Mouse (Mus musculus): ENCODE measurements around the gene Nav2. TPM values are rescaled to one million over a fixed set of nuclear protein-coding genes. Genes with fewer than 3 reads are reported as not detected.

Gene Nav2
- total RNA-seq, 2 experiments from 2014 or later: 71.1 to 81.0 TPM

DNA sequence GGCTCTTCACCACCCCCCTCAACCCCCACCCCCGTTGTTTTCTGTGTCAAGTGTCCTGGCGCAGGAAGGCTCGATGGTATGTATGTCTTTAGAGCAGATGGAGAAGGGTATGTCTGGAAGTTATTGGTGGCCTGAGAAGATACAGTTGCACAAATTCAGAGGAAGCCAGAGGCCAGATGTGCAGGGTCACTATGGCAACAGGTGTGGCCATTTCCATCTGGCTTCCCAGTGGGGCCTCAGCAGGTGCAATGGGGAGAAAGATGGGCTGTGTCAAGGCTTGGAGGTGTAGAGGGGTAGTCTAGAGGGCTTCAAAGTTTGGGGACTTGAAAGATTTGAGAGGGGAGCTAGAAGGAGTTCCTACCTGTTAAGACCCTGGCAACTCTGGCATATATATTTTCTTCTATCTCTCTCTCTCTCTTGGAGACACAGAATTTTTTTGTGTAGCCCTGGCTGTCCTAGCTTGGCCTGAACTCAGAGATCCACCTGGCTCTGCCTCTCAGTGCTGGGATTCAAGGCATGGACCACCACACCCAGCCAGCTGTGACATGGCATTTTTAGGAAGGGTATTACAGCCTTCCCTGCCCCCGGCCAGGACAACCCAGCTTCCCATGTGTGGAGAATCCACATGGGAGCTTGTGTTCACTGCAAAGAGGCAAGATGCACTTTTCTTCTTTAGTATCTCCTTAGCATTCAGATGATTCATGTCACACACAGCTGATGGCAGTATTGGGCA, 435.4 kb downstream of the Nav2 start:
- DNase-seq (ENCODE audit: low spot score in 2 of 2): no peak

DNA sequence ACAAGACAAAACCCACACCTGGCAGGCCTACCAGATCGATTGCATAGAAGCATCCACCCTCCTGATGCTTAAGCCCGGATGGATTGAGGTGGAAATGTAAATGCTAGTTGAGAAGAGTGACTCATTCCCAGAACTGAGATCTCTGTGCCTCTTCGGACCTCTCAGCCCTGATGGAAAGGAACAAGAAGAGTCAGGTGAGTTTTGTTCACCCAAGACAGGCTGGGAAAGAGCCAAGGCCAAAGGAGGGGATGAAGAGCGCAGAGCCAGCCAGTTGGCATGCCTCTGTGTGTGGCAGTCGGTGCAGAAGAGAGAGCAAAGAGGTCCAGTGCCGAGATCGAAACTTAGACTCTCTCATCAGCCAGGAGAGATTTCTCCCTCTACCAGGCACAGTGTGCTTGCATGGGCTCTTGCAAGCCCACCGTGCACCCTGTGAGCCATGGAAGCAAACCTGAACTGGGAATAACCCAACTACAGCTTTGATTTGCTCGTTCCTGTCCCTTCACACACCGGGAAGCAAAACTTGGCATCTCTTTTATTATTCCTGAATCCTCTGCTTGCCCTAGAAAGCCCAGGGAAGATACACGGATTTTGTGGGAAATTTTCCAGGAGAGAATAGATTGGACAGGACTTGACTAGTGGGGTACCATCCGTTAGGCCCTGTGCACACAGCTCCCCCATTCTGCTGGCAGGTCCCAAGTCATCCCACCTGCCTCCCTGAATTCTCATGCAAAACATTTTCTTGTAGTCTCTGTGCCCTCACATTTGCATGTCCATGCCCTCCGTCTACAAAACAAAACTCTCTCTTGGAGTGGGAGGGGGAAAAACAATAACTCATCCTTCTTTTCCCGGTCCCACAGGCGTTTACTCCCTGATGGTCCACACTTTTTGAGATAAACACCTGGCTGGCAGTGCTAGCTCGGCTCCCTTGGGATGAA, 439.1 kb downstream of the Nav2 start:
- no peak for DNase-seq (ENCODE audit: low spot score in 2 of 2)

DNA sequence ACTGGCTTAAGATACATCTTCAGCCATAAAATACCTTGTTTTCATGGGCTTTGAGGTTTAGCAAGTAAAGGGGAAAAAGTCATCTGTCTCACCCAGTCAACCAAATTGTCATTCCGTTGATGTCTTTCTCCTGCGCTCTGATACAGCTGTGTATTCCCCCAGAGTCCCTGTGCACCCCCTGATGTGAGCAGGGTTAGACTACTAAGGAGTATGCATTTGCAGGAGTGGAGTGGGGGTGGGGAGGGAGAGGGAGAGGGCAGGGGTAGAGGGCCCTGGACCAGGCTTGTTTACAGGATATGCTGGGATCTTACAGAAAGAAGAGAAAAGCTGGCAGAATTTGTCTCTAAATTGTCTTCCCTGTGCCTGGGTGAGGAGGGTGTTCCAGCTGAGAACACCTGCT, 440.1 kb downstream of the Nav2 start:
- no peak for DNase-seq (ENCODE audit: low spot score in 2 of 2)

DNA sequence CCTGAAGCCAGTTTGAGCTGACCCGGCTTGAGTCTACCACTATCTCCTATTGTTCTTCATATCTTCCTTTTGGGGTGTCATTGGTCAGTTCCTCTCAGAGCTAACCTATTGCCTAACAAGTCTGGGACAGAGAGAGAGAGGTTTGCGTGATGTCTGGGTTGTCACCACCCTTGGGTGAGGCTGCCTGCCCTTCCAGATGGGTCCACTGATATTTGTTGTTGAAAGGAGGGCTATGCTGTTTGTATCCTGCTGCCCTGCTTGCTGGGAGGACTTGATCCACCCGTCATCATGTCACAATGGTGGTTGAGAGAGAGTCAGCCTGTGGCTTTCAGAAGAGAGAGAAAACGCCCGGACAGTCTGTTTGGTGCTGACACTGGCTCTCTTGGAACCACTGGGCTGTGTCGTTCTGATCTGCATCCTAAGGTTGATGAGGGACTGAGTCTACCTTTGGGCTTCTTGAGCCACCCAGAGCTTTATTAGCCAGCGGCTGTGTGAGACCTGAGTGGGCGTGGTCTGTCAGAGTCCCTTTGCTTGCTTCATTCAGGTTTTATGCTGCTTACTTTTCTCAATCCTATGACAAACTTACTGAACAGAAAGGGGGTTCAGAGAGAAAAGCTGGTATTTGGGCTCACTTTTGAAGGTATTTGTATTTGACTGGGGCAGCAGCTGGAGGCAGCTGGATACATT, 441.9 kb downstream of the Nav2 start:
- DNase-seq (ENCODE audit: low spot score in 2 of 2): no peak

DNA sequence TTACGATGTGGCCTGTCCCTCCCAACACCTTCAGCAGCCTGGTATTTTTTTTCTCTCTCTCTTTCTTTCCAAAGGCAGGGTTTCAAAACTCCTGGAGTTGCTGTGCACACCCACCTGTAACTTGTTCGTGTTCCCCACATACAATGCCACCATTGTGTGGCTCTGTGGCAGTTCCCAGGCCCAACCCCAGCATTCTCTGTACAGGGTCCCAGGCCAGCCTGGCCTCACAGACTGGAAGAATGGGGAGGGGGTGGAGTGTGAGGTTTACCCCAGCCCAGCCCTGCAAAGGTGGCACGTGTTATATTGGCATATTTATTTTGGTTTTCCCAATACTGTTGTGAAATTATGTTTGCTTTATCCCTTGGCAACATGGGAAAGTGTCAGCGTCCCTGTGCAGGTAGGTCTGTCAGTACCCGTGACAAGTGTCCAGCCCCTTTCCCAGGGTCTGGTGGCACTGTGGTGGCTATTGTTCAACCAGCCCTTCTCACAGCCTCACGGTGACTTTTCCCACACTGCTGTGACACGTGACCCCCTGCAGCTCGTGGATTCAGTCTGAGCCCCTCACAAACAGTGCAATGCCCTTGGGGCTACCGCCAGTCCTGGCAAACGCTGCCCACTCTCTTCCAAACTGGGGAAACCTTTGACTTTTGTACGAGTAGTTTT, 443.2 kb downstream of the Nav2 start:
- no peak for DNase-seq (ENCODE audit: low spot score in 2 of 2)

DNA sequence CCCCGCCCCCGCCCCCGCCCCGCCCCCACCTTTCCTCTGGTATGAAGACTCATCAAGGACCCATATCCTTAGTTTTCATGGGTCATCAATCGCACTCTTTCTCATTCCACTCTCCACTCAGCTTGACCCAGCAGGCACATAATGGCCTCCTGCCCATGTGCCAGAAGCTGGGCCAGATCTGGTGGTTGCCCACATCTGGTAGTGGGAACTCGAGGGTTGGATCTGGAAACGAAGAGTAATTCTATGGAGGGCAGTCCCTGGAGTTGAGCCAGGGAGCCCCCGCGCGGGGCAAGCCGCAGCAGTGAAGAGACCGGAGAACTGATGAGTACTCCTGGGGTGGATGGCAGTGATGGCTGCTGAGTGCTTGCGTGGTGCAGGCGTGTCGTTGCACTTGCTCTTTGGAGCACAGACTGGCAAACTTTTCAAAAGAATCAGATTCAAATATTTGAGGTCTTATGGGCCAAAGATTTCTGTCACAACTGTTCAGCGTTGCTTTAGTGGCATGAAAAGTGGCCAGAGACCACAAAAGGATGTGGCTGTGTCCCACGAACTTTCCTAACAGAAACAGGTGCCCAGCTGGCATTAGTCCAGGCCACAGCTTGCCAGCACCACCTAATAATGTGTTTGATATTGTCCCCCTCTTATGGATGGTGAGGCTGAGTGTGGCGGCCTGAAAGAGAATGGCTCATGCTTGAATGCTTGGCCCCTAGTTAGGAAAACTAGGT, 449.1 kb downstream of the Nav2 start:
- DNase-seq (ENCODE audit: low spot score in 2 of 2): no peak

DNA sequence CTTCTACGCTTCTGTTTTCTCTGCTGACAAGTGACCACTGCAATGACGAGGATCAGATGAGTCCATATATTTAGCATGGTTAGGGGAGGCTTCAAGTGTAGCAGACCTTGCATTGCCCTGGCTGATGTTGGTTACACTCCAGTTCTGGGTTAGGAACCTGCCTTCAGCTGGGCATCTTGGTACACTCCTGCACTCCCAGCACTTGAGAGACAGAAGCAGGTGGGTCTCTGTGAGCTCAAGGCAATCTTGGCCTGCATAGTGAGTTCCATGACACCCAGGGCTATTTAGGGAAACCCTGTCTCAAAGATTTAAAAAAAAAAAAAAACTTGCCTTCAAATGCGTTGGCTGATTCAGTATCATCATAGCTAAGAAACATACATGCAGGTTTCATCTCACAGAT, 450.6 kb downstream of the Nav2 start:
- DNase-seq (ENCODE audit: low spot score in 2 of 2): no peak

DNA sequence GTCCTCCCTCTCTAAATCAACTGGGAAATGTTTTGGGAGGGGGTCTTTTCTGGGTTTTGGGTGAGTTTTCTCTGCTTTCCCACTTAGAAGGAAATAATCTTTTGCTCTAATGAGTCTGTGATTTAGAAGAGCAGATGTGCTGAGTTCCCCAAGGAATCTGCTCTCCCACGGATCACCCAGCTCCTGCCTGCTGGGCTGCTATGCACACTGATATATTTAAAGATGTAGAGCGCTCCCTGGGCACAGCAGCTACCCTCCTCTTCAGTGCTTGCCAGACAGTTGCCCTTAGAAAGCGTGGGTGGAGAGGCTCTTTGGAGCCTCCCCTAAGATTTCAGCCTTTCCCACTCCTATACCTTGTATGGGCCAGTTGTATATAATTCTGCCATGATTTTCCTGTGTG, 452.1 kb downstream of the Nav2 start:
- peak in 1 of 2 experiments; percentile 44 for DNase-seq (ENCODE audit: low spot score in 2 of 2)

DNA sequence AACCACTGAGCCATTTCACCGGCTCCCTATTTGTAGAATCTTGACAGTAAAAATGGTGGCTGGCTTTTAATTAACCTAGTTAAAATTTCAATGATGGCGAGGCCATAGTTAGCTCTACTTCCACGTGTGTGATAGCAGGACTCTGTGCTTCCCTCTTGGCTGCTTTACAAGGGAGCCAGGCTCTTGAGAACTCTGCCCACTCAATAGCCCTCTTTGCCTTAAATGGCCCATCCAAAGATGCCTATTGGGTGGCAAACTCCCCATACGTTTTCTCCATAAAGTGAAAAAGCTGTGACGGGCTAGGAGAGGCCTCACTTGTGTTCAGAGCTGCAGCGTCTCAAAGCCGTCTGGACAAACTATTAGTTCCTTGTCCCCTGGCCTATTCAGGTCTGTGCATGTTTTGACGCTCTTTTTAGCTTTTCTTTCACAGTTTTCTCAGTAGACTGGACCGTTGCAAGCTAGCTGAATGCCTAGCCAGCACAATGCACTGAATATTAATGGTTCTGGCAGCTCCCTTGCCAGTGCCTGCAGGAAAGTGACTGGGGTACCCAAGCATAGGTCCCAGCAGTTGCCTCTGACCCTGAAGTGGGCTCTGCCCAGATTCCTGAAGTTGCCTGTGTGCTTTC, 453.1 kb downstream of the Nav2 start:
- DNase-seq (ENCODE audit: low spot score in 2 of 2): no peak

DNA sequence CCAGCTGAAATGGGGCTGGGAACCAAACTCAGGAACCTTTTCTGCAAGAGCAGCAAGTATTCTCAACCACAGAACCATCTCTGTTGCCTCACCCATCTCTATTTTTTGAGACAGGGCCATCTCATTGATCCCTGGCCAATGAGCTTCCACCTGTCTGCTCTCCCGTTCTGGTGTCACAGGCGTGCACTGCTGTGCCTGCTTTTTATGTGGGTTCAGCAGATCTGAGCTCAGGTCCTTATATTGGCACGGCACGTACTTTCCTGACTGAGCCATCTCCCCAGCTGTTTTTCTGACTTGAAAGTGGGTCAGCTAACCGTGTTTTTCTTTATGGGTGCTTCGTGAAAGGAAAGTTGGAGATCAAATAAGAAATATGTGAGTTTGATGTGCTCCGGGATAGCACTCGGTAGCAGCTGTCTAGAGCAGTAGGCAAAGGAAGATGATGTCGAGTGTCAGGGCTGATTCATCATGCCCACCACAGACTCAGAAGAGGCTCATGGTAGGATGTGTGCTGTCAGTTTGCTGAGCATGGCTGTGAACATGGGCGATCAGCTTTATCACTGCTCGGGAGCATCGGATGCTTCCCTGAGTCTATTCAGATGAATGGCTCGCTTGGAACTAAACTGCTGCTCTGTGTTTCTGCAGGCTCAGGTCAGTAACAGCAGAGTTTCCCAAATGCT, 456.1 kb downstream of the Nav2 start:
- no peak for DNase-seq (ENCODE audit: low spot score in 2 of 2)

DNA sequence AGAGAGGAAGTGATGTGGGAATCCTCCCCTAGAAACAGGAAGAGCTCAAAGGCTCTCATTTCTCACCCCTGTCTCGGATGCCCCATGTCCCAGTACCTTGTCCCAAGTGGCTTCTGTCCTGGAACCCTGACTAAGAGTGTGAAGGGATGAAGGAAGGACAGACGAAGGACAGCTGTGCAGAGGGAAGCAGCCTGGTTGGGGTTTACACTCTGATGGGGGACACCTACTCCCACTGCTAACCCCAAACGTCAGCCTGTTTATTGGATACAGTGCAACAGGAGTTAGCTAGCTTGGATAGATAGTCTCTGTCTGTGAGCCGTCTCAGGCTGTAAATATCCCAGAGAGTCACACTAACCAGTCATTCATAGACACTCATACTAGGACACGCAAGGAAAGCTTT, 460.1 kb downstream of the Nav2 start:
- DNase-seq (ENCODE audit: low spot score in 2 of 2): no peak

DNA sequence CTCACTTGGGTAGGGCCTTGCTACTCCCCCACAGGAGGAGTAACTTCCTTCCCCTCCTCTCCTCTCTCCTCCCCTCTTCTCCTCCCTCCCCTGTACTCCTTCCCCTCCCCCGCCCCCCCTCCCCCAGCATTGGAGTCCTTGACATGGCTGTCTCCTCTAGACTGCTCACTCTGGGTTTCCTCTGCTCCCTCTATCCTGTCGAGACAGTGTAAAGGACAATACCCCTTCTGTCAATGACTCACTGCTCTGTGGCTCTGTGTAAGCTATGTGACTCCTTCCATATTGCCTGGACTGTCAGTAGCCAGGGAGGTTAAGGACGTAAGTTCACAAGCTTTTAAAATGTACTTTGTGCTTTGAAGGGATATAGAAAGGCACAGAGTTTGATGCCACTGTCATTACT, 460.5 kb downstream of the Nav2 start:
- DNase-seq (ENCODE audit: low spot score in 2 of 2): no peak

DNA sequence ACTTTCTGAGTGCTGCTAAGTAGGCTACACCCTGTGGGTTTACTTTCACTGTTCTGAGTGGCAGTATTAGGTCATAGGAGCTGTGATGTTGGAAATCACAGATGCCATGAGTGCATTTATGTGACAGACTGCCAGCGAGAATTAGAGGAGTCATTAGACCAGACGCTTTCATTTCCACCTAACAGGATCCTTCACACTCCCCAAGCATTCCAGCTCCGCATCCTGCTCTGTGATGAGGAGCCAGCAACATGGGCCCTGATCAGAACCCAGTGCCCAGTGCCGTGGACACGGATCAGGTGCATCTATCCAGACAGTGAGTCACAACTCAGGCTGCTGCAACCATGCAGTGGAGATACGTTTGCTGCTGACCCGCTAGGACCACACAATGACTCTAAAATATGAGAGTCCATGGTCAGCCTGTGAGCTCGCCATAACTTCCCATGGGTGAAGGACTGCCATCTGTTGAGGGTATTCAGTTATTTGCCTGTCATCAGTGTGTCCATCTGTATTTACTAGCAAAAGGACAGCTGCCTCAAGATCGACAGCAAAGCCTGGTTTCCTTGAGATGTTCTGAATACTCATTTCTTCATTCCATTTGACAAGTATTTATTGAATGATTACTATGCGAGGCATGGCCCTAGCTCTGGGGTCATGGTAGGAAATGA, 461.4 kb downstream of the Nav2 start:
- DNase-seq (ENCODE audit: low spot score in 2 of 2): no peak

DNA sequence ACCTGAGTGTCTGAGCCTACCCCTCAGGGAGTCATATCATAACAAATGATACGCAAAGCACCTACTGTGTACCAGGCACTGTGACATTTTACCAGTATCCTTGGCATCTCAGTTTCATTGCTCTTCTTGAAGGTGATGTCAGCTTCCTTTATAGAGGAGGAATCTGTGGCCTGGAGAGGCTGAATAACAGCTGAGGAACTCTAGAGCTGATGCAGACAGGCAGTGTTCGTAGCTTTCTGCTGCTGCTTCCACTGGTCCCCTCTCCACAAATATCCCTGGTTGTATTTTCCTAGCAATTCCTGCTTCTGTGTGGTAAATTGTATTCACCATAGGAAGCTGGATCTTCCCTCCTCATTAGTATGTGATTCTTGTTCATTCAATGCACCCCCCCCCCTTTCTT, 462.8 kb downstream of the Nav2 start:
- DNase-seq (ENCODE audit: low spot score in 2 of 2): no peak

DNA sequence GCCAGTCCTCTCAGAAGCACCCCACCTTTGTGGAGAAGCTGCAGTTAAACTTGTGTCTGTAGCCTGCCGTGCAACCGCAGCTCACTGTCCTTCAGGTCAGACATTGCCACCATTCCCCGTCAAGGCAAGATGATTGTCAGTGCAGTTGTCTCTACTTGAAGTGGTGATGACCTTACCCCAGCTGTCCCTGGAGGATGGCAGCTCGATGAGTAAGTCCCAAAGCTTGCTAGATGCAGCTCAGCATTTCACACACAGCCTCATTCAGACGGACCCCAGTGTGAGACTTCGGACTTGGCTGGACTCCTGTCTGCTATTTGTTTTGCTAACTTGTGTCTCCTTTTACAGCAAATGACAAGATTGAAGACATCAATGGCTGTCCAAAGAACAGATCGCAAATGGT, 463.5 kb downstream of the Nav2 start:
- no peak for DNase-seq (ENCODE audit: low spot score in 2 of 2)

DNA sequence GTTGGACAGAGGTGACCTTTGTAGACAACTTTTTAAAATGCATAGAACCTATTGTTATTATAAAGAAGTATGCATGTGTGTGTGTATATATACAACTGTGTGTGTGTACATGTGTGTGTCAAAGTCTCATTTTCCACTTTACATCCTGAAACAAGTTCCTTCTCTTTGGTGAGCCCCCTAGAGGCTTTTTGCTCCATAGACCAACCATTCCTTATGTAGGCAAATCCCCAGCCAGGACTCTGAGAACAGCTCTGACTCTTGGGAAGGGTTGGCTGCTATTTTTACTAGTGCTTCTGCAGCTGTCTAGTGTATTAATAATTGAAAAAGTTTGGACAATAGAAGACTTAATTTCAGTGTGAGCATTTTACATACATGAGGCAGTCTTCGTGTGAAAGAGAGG, 464.7 kb downstream of the Nav2 start:
- DNase-seq (ENCODE audit: low spot score in 2 of 2): no peak

DNA sequence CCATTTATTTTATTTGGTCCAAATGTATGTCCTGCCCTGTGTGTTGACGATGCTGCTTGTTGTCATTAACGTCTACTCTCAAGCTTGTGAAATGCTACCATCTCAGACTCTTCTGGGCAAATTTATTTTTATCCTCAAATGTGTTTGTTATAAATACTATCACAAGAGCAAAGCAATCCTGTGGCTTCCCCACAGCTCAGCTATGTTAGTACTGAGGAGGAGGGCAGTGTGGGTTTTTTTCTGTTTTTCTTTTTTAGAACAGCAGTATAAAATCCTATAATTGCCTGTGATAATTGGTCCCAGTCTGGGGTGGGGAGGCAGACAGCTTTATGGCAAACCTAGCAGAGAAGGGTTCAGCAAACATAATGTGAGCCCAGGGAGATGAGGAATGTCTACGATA, 465.1 kb downstream of the Nav2 start:
- DNase-seq (ENCODE audit: low spot score in 2 of 2): no peak

DNA sequence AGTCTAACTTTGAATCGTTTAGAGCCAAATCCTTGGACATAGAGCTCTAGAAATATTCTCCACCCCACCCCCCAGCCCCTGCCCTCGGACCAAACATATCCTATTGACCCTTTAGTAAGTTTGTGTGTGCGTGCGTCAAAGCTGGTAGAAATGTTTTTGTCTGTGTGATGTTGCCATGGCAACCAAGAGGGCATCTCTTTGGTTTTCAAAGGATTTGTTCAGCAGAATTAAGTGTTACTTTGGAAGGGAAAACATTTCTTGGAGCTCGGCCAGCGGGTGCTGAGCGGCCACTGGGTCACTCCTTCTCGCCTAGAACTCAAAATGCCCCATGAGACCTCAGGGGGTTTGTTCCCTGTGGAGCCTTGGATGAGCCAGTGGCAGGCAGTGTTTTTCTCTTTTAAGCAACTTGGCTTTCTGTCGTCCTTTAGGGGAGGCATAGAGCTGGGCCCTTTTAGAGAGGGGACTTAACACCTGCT, 467.0 kb downstream of the Nav2 start:
- peak in 1 of 2 experiments; percentile 39 for DNase-seq (ENCODE audit: low spot score in 2 of 2)

DNA sequence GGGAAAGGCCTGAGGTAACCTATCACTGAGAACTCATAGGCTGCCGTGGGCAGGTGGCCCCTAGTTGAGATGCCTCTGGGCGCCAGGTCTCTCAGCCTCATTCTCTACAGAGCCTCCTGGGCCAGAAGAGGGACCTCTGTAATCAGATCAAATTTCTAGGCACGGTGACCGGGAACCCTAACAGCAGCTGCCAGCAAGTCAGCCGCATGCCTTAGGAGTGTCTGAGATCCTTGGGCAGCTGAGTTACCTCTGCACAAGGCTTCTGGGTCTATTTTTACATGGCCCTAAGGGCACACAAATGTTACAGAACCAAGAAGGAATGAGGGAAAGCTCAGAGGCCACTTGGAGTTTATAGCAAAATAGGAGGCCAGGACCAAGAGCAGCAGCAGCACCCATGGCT, 470.1 kb downstream of the Nav2 start:
- no peak for DNase-seq (ENCODE audit: low spot score in 2 of 2)

All from left cerebral cortex, adult 18-20 months (tissue).